Mouse (Mus musculus) urinary bladder, postnatal 0 days (tissue): ENCODE results near the gene Ppp3r1. TPM values are rescaled to one million over a fixed set of nuclear protein-coding genes. Genes with fewer than 3 reads are reported as not detected.

Experiments
- polyA plus RNA-seq: library from polyadenylated mRNA; unstranded; fragments of >200 nt; fragmentation: Nextera tagmentation; extraction: Ambion mirVana; gene quantifications from 2 replicates; pipeline ENCODE4 v1.2.1, GENCODE M21; 2015

Ppp3r1 gene
- 77.3 and 96.3 TPM in 2 replicates for polyA plus RNA-seq

DNA sequence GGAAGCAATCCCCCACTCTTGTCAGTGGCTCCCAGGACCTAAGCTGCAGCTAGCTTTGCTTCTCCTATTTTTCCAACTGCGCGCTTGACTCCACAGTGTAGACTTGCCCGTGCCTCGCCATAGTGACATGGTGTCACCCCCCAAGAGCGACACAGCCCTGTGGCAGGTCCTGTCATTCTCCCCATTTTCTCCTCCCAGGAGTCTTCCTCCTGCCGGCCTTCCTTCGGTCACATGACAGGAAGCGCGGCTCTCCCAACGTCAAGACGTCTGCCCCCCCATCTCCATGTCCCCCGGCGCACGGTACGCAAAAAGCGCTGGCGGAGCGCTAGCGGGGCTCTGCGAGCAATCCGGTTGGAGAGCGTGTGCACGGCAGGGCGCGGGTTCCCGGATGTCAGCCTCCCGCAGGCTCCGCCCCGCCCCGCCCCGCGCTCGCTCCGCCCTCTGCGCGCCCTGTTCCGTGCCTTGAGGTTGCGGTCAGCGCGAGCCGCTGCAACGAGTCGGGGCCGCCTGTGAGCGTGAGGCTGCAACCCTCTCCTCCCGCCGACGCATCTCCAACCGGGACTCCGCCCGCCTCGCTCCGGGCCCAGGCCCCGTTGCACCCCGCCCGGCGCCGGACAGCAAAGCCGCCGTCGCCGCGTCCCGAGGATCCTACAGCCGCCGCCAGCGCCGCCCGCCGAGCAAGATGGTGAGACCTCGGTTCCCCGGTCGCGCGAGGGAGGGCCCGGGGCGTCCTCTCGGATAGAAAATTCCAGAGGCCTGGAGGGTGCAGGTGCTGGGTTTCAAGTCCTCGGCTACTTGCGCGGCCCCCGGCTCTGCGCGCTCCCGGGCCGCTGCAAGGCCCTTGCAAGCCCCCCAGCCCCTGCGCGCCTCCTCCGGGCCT, at the start of gene Ppp3r1:
Gene Ppp3r1 (plus strand): TSS at position 406 of the 880 bp plus-strand sequence.

GRCm38 (mm10) chr11:17181807-17182206, 22.7 kb downstream of the Ppp3r1 start, which contains the start of gene Wdr92:
Gene Wdr92, plus strand, starts transcription at chr11:17182107.

DNA sequence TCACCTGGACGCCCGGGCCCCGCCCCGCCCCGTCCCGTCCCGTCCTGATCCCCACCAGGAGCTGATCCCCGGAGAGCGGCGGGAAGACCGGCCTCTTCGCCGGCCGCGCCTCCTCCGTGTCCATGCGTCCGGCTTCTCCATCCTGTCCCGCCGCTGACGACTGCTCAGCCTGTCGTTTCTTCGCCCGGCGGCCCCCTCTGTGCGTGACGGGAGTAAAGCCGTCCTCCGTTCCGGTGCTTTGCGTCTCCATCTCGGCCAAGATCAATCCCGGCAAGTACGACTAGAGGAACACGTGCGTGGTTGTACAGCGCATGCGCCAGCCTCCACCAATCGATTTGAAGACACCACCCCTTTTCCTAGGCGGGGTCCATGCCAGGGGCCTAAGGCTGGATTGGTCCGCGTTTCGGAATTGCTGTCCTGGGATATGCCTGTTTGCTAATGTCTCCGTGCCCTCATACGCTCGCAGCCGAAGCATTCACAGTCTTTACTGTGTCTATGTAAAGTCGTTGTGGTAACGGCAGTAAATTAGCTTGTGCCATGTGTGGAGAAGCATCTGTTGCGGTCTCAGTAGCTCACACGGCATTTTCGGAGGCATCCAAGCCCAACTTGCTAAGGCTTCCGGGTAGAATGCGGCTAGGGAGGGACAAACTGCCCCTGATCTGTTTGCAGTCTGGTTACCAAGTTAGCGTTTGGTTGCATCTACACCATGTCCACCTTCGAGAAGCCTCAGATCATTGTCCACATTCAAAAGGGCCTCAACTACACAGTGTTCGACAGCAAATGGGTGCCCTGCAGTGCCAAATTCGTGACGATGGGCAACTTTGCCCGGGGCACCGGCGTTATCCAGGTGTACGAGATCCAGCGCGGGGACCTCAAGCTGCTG, 52.4 kb downstream of the Ppp3r1 start, which contains the start of gene Pno1:
Gene Pno1 (minus strand): TSS at position 311 of the 883 bp plus-strand sequence.

Other genes starting within 250 kb of the Ppp3r1 start
- 0.48 TPM in 2 replicates for gene Fbxo48, start 207.9 kb upstream of the Ppp3r1 start, polyA plus RNA-seq
- gene Cnrip1, start 107.7 kb upstream of the Ppp3r1 start, polyA plus RNA-seq = 21.2 and 21.6 TPM in 2 replicates
- 3.7 and 21.4 TPM in 2 replicates for gene Plek, start 106.9 kb upstream of the Ppp3r1 start, polyA plus RNA-seq
- 11.5 and 11.6 TPM in 2 replicates for gene Wdr92, start 22.8 kb downstream of the Ppp3r1 start, polyA plus RNA-seq
- 56.8 and 63.4 TPM in 2 replicates for gene Pno1, start 52.3 kb downstream of the Ppp3r1 start, polyA plus RNA-seq
- 88.0 and 102 TPM in 2 replicates for gene C1d, start 98.3 kb downstream of the Ppp3r1 start, polyA plus RNA-seq